Mouse (Mus musculus) liver, embryonic 14.5 days (tissue): ENCODE data around the gene Stip1. TPM values are rescaled to one million over a fixed set of nuclear protein-coding genes. Genes with fewer than 3 reads are reported as not detected.
A peak's percentile ranks its signal among the peaks of the same experiment; 100 is the strongest.

Source experiments
- ATAC-seq: fragments of 200-750 bp; cut with Nextera tagmentation; 2 replicates; pipeline ENCODE4 v1.8.0; 2017; ENCODE audit warnings: moderate number of reproducible peaks, mild to moderate bottlenecking, moderate library complexity; ENCODE audit not compliant: insufficient read depth
- DNase-seq, 3 experiments: peaks; one replicate each; pipeline ENCODE4 v3.0.0-alpha.2; 2012 to 2013; ENCODE audit warnings: low read depth in 3 of 3, low spot score in 3 of 3
- H3K27ac ChIP-seq: fragments of 300-500 bp; sonication (generic); 2 replicates; pipeline ENCODE4 v1.5.1; 2014; ENCODE audit warnings: moderate library complexity, mild to moderate bottlenecking, control low read depth, inconsistent platforms
- H3K27me3 ChIP-seq: fragments of 300-500 bp; sonication (generic); 2 replicates; pipeline ENCODE4 v1.6.1; 2014; ENCODE audit warnings: mild to moderate bottlenecking, low read length, moderate library complexity; ENCODE audit not compliant: control insufficient read depth, insufficient read depth
- H3K36me3 ChIP-seq: fragments of 300-500 bp; sonication (generic); replicated peaks from 2 replicates; pipeline ENCODE4 v1.6.1; 2014; ENCODE audit warnings: low read depth; ENCODE audit not compliant: control insufficient read depth, insufficient read depth
- H3K4me1 ChIP-seq, 2 experiments: fragments of 200-500 bp in 1 of 2; fragments of 300-500 bp in 1 of 2; sonication (generic) in 1 of 2; replicated peaks; 2 replicates each; pipeline ENCODE4 v1.6.1; 2012 to 2014; ENCODE audit warnings: antibody characterized with exemption in 1 of 2, inconsistent platforms in 1 of 2, low read length in 1 of 2; ENCODE audit not compliant: control insufficient read depth in 2 of 2, insufficient read depth in 2 of 2
- H3K4me2 ChIP-seq: fragments of 300-500 bp; sonication (generic); 2 replicates; pipeline ENCODE4 v1.6.1; 2014; ENCODE audit warnings: low read depth, mild to moderate bottlenecking, control low read depth, moderate library complexity
- H3K4me3 ChIP-seq, 2 experiments: fragments of 200-500 bp in 1 of 2; fragments of 300-500 bp in 1 of 2; sonication (generic) in 1 of 2; 2 replicates each; pipeline ENCODE4 v1.5.1; 2012 to 2014; ENCODE audit warnings: low read depth in 2 of 2, low read length in 2 of 2, mild to moderate bottlenecking in 2 of 2, control low read depth in 1 of 2, inconsistent platforms in 1 of 2, moderate library complexity in 1 of 2; ENCODE audit not compliant: insufficient read depth in 1 of 2
- H3K9ac ChIP-seq: fragments of 300-500 bp; sonication (generic); replicated peaks from 2 replicates; pipeline ENCODE4 v1.6.1; 2014; ENCODE audit warnings: mild to moderate bottlenecking, control low read depth, moderate library complexity
- H3K9me3 ChIP-seq: fragments of 300-500 bp; sonication (generic); 2 replicates; pipeline ENCODE4 v1.6.1; 2016; ENCODE audit warnings: low read length, mixed read lengths; ENCODE audit not compliant: control insufficient read depth
- CTCF ChIP-seq: IDR thresholded peaks from 2 replicates; pipeline ENCODE4 v1.5.1; 2016; ENCODE audit warnings: antibody characterized with exemption, low read depth, control low read depth
- EP300 ChIP-seq: IDR thresholded peaks from 2 replicates; pipeline ENCODE4 v1.6.1; 2016; ENCODE audit warnings: antibody characterized with exemption, low read depth
- WGBS: fragments of 180-500 bp; shearing (Covaris S2); extraction: QIAGEN DNeasy Blood & Tissue Kit; methylation state at CpG from one replicate; pipeline ENCODE4 v1.1.7; 2014; ENCODE audit not compliant: insufficient replicate concordance; 5-methylcytosine and 5-hydroxymethylcytosine counted together
- polyA plus RNA-seq, 2 experiments: library from polyadenylated mRNA; depleted of rRNA in 1 of 2; stranded (reverse) in 1 of 2; unstranded in 1 of 2; fragments of >200 nt; fragmentation: Nextera tagmentation in 1 of 2; extraction: Ambion mirVana in 1 of 2; gene quantifications; 2 replicates each; pipeline versions ENCODE4 v1.2.1 to v1.2.3; 2012 to 2014

Stip1 gene
- polyA plus RNA-seq, 2 experiments: 86.2 to 113 TPM

GRCm38 (mm10) chr19:7072221-7072620, 32.5 kb upstream of the Stip1 start:
- H3K4me2 ChIP-seq: no peak overlapping the region
- DNase-seq: no peak
- peaks cover 6 to 7% of the 10 kb centered on the region in 2 experiments for H3K4me1 ChIP-seq
- TF ChIP-seq EP300: no peak
- TF ChIP-seq CTCF: no peak
- H3K27ac ChIP-seq: no peak overlapping the region
- H3K9ac ChIP-seq: no peak overlapping the region
- H3K27me3 ChIP-seq: peaks cover 19% of the 10 kb centered on the region
- H3K4me3 ChIP-seq: no peak overlapping the region
- WGBS: 73% methylated on average over 6 of the region's 6 CpGs
- no peak for ATAC-seq
- no peaks in the 10 kb centered on the region for H3K36me3 ChIP-seq
- no peaks in the 10 kb centered on the region for H3K9me3 ChIP-seq

GRCm38 (mm10) chr19:7070775-7071174, 31.0 kb upstream of the Stip1 start:
- peaks cover 19% of the 10 kb centered on the region for H3K27me3 ChIP-seq
- H3K36me3 ChIP-seq: no peaks in the 10 kb centered on the region
- ATAC-seq (no peak), DNase-seq (no peak)
- no peaks in the 10 kb centered on the region for H3K9me3 ChIP-seq
- peaks cover 11 to 16% of the 10 kb centered on the region in 2 experiments for H3K4me1 ChIP-seq
- WGBS: 23% methylated on average over 4 of the region's 4 CpGs
- no peak overlapping the region for H3K4me3 ChIP-seq
- H3K4me2 ChIP-seq: no peak overlapping the region
- TF ChIP-seq CTCF (no peak), EP300 (no peak)
- H3K9ac ChIP-seq: no peak overlapping the region
- no peak overlapping the region for H3K27ac ChIP-seq

GRCm38 (mm10) chr19:7069781-7070763, 30.3 kb upstream of the Stip1 start:
- H3K27me3 ChIP-seq: peaks cover 19% of the 10 kb centered on the region
- WGBS: 19% methylated on average over 35 of the region's 35 CpGs
- H3K36me3 ChIP-seq: no peaks in the 10 kb centered on the region
- DNase-seq (no peak), ATAC-seq (no peak)
- H3K4me1 ChIP-seq: peaks cover 11 to 16% of the 10 kb centered on the region in 2 experiments
- no peak overlapping the region for H3K4me3 ChIP-seq
- H3K4me2 ChIP-seq: 0 out of 2 replicates have a peak overlapping the region, but pooled peaks have one; percentile 11
- H3K9me3 ChIP-seq: no peaks in the 10 kb centered on the region
- H3K9ac ChIP-seq: no peak overlapping the region
- no peak for TF ChIP-seq CTCF
- H3K27ac ChIP-seq: no peak overlapping the region

GRCm38 (mm10) chr19:7068661-7069531, 29.1 kb upstream of the Stip1 start:
- Histone ChIP-seq H3K9ac (no peak overlapping the region; the same call in 1 of the 2 replicates), H3K9me3 (no peaks in the 10 kb centered on the region), H3K27ac (no peak overlapping the region), H3K4me3 (no peak overlapping the region), H3K4me2 (no peak overlapping the region), H3K4me1 (peaks cover 11 to 16% of the 10 kb centered on the region in 2 experiments), H3K27me3 (peaks cover 19% of the 10 kb centered on the region), H3K36me3 (no peaks in the 10 kb centered on the region)
- WGBS: 58% methylated on average over 11 of the region's 11 CpGs
- ATAC-seq: no peak
- no peak for DNase-seq
- TF ChIP-seq CTCF (no peak; the same call in 1 of the 2 replicates), EP300 (no peak)
